Mouse (Mus musculus) liver, adult 2 months (tissue): ENCODE results near the gene Cox5b.

Source experiments
- CTCF ChIP-seq: fragments of 200-500 bp; IDR thresholded peaks from 2 replicates; pipeline ENCODE4 v1.5.1; 2011; ENCODE audit warnings: low read depth, low read length, control low read depth
- POLR2A ChIP-seq: fragments of 200-500 bp; IDR thresholded peaks from 2 replicates; pipeline ENCODE4 v1.6.1; 2011; ENCODE audit warnings: low read length, control low read depth; ENCODE audit not compliant: insufficient read depth; ENCODE audit errors: extremely low read depth

DNA sequence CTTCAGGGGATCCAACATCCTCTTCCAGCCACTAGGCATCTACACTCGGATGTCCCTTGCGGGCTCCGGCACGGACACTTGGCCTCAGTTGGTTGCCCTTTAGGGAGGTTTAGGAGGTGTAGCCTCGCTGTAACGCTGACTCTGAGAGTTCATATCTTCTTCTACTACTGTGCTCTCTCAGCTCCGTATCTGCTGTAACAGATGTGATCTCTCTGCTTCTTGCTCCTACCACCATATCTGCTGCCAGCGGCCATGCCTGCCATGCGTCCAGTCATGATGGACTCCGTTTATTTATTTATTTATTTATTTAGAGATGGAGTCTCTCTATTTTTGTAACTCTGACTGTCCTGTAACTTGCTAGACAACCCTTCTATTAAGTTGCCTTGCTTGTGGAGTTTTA, 20.0 kb upstream of the Cox5b start:
- TF ChIP-seq CTCF (no peak), POLR2A (no peak)
